Mouse (Mus musculus) B cell, adult 67 days (primary cell): ENCODE data around the gene Mdga1. TPM values are rescaled to one million over a fixed set of nuclear protein-coding genes. Genes with fewer than 3 reads are reported as not detected.

Experiments used
- total RNA-seq, 2 experiments: library from RNA; stranded (reverse); gene quantifications; 4 replicates each; pipeline ENCODE4 v1.2.4; 2023

The Mdga1 gene
- not detected for total RNA-seq

GRCm38 (mm10) chr17:29970037-29970555 is at the start of gene Mdga1:
Gene Mdga1, minus strand, starts transcription at chr17:29970087.

GRCm38 (mm10) chr17:30004203-30005102 is 34.6 kb upstream of the Mdga1 start, which contains the start of gene Zfand3:
Gene Zfand3, plus strand, starts transcription at chr17:30004733.

Other genes with a start within 250 kb of the Mdga1 start
- 10 to 100 TPM; 63.8 to 82.0 TPM for gene Zfand3, start 34.6 kb upstream of the Mdga1 start, total RNA-seq